Mouse (Mus musculus) forebrain, embryonic 13.5 days (tissue): ENCODE results near the gene Med29. TPM values are rescaled to one million over a fixed set of nuclear protein-coding genes. Genes with fewer than 3 reads are reported as not detected.

ENCODE experiments used
- ATAC-seq: fragments of 200-750 bp; cut with Nextera tagmentation; 2 replicates; pipeline ENCODE4 v1.8.0; 2017
- H3K27ac ChIP-seq: fragments of 300-500 bp; sonication (generic); 2 replicates; pipeline ENCODE4 v1.5.1; 2015; ENCODE audit warnings: inconsistent platforms, mild to moderate bottlenecking, moderate library complexity
- H3K27me3 ChIP-seq: fragments of 300-500 bp; sonication (generic); 2 replicates; pipeline ENCODE4 v1.6.1; 2015; ENCODE audit warnings: mild to moderate bottlenecking, inconsistent platforms
- H3K36me3 ChIP-seq: fragments of 300-500 bp; sonication (generic); 2 replicates; pipeline ENCODE4 v1.6.1; 2015; ENCODE audit warnings: mild to moderate bottlenecking, inconsistent platforms; ENCODE audit not compliant: poor library complexity, severe bottlenecking
- H3K4me1 ChIP-seq: fragments of 300-500 bp; sonication (generic); 2 replicates; pipeline ENCODE4 v1.6.1; 2015; ENCODE audit warnings: inconsistent platforms
- H3K4me2 ChIP-seq: fragments of 300-500 bp; sonication (generic); 2 replicates; pipeline ENCODE4 v1.6.1; 2015; ENCODE audit warnings: inconsistent platforms, mild to moderate bottlenecking, moderate library complexity
- H3K4me3 ChIP-seq: fragments of 300-500 bp; sonication (generic); 2 replicates; pipeline ENCODE4 v1.5.1; 2015; ENCODE audit warnings: mild to moderate bottlenecking, inconsistent platforms
- H3K9ac ChIP-seq: fragments of 300-500 bp; sonication (generic); 2 replicates; pipeline ENCODE4 v1.6.1; 2015; ENCODE audit warnings: mild to moderate bottlenecking, inconsistent platforms
- H3K9me3 ChIP-seq: fragments of 300-500 bp; sonication (generic); replicated peaks from 2 replicates; pipeline ENCODE4 v1.6.1; 2016; ENCODE audit warnings: inconsistent platforms
- WGBS: fragments of 180-500 bp; shearing (Covaris S2); methylation state at CpG from one replicate; pipeline ENCODE4 v1.1.7; 2015; 5-methylcytosine and 5-hydroxymethylcytosine counted together
- polyA plus RNA-seq: library from polyadenylated mRNA; unstranded; fragments of >200 nt; fragmentation: Nextera tagmentation; extraction: Ambion mirVana; gene quantifications from 2 replicates; pipeline ENCODE4 v1.2.1, GENCODE M21; 2015

Gene Med29
- 49.3 and 51.5 TPM in 2 replicates for polyA plus RNA-seq

DNA sequence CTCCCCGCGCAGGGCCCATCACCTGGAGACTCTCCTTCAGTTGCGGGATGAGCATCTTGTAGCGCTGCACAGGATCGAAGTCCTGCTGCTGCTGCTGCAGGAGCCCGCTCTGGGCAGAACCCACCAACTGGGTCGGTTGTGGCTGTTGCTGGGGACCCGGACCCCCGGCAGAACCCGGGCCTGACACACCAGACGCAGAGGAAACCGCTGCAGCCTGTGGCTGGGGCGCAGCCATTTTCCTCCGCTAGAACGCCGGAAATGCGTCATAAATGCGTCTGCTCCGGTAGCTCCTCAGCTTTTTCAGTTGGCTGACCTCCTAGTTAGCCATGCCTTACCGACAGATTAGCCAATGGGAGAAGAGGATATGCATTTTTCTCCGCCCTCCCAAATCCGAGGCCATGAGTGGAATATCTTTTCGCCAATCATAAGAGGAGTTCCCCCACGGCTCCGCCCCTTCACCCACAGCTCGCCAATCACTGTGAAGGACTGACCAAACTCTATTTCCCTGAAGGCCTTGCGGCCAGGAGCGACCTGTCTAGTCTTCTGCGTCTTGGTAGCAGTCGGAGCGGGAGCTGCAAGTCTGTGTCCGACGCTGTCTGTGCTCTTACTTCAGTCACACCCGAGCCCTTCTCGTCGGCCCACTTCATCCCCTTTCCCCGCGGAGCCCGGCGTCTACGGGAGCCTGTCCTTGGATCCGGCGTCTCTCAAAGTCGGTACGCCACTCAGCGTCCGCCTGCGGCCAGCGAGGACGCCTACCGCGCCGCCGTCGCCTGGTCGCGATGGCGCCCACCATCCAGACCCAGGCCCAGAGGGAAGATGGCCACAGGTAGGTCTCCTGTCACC, at the start of gene Med29, which contains the start of gene Paf1:
Med29 (minus strand) TSS at position 280 of the 843 bp plus-strand sequence.
Paf1 (plus strand) TSS at position 523 of the 843 bp plus-strand sequence.
- H3K36me3 ChIP-seq = peaks cover 63% of the 10 kb centered on the region

DNA sequence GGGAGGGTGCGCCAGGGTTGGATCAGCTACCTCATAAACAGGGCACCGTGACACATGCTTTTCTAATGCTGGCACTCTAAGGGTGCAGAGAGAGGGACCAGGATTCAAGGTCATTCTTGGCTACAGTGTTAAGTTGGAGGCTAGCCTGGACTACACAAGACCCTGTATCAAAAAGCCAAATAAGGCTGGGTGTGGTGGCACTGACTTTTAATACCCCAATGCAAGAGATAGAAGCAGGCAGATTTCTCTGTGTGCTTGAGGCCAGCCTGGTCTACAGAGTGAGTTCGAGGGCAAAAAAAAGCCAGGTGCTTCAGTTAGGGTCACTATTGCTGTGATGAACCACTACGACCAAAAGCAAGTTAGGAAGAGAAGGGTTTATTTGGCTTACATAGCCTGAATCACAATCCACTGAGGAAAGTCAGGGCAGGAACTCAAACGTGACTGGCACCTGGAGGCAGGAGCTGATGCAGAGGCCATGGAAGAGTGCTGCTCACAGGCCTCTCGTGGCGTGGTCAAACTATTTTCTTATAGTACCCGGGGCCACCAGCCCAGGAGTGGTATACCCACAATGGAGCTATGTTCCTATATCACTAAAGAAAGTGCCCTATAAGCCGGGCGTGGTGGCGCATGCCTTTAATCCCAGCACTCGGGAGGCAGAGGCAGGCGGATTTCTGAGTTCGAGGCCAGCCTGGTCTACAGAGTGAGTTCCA, 49.4 kb upstream of the Med29 start:
- Histone ChIP-seq H3K4me2 (no peak overlapping the region), H3K9me3 (no peaks in the 10 kb centered on the region), H3K36me3 (no peaks in the 10 kb centered on the region), H3K27me3 (peaks cover 7% of the 10 kb centered on the region; the same call in 1 of the 2 replicates), H3K27ac (no peak overlapping the region), H3K4me3 (no peak overlapping the region), H3K9ac (no peak overlapping the region), H3K4me1 (peaks cover 4% of the 10 kb centered on the region; the same call in 1 of the 2 replicates)
- 88% methylated on average over 14 of the region's 14 CpGs for WGBS
- ATAC-seq = no peak

More for the DNA sequence above, at the start of gene Med29, which contains the start of gene Paf1:
- ATAC-seq = peak; percentile 99
- Histone ChIP-seq H3K4me3 (peak within 1 kb of the TSS; percentile 91), H3K4me2 (peak within 1 kb of the TSS; percentile 92), H3K9me3 (no peaks in the 10 kb centered on the region), H3K9ac (peak within 1 kb of the TSS; percentile 90), H3K4me1 (peaks cover 22% of the 10 kb centered on the region), H3K27ac (peak within 1 kb of the TSS; percentile 75), H3K27me3 (no peaks in the 10 kb centered on the region)
- whole genome bisulfite sequencing = under 1% methylated on average over 56 of the region's 58 CpGs

GRCm38 (mm10) chr7:28440739-28441138, 48.2 kb upstream of the Med29 start:
- no peak overlapping the region for H3K4me2 ChIP-seq
- H3K4me3 ChIP-seq = no peak overlapping the region
- no peaks in the 10 kb centered on the region for H3K9me3 ChIP-seq
- H3K27me3 ChIP-seq = peaks cover 3% of the 10 kb centered on the region; the same call in 1 of the 2 replicates
- H3K9ac ChIP-seq = peak overlapping the region; percentile 3; the same call in 1 of the 2 replicates
- ATAC-seq = no peak
- no peak overlapping the region for H3K27ac ChIP-seq
- WGBS = 55% methylated on average over 2 of the region's 2 CpGs
- H3K4me1 ChIP-seq = no peaks in the 10 kb centered on the region
- no peaks in the 10 kb centered on the region for H3K36me3 ChIP-seq

GRCm38 (mm10) chr7:28438771-28439170, 46.3 kb upstream of the Med29 start:
- H3K27me3 ChIP-seq = no peaks in the 10 kb centered on the region
- no peak for ATAC-seq
- H3K27ac ChIP-seq = no peak overlapping the region
- H3K4me2 ChIP-seq = no peak overlapping the region
- 85% methylated on average over 2 of the region's 2 CpGs for WGBS
- no peaks in the 10 kb centered on the region for H3K36me3 ChIP-seq
- H3K4me3 ChIP-seq = no peak overlapping the region
- no peaks in the 10 kb centered on the region for H3K9me3 ChIP-seq
- H3K9ac ChIP-seq = no peak overlapping the region
- peaks cover 18% of the 10 kb centered on the region for H3K4me1 ChIP-seq

DNA sequence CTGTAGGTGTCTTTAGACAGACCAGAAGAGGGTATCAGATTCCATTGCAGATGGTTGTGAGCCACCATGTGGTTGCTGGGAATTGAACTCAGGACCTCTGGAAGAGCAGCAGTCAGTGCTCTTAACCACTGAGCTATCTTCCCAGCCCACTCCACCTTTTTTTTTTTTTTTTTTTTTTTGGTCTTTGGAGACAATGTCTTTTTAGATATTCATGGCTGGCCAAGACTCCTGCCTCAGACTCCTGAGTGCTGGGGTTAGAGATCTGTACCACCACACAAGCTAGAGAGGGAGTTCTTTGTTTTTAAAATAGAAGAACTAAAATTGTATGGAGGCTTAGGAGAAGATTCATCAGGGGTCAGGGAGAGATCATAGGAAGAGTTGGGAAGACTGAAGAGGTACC, 45.5 kb upstream of the Med29 start:
- H3K27ac ChIP-seq = no peak overlapping the region
- ATAC-seq = no peak
- no peaks in the 10 kb centered on the region for H3K27me3 ChIP-seq
- no peak overlapping the region for H3K4me3 ChIP-seq
- H3K36me3 ChIP-seq = no peaks in the 10 kb centered on the region; the same call in 1 of the 2 replicates
- no peak overlapping the region for H3K4me2 ChIP-seq
- H3K9me3 ChIP-seq = no peaks in the 10 kb centered on the region
- H3K9ac ChIP-seq = no peak overlapping the region
- H3K4me1 ChIP-seq = peaks cover 26% of the 10 kb centered on the region

DNA sequence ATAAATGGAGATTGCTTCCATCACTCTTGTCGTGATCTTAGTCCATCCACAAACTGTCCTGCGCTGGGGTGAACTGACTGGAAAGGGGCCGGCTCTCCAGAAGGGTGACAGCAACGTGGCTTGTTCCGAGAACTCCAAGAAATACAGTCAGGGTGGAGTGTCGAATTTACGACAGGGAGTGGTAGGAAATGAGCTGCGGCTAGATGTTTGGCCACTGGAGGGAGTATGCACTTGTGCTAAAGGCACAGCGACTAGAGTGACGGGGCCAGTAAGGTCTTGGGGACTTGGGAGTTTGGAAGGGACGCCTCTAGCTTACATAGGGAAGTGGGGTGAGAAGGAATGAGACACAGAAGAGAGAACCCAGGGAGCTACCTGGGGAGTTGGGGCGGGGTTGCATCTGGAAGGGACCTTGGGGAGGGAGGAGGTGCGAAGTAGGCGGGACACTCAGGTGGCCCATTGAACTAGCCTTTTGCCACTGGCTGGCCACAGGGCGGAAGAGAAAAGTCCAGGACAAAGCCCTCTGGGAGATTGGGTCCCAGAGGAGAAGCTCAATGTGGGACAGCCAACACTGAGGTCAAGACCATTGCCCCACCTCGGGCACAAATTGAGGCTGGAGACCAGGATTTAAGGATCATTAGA, 44.5 kb upstream of the Med29 start, which contains the start of gene Gmfg:
Gmfg (plus strand) TSS at position 516 of the 639 bp plus-strand sequence.
- Histone ChIP-seq H3K4me2 (peak within 1 kb of the TSS; percentile 67), H3K36me3 (no peaks in the 10 kb centered on the region; the same call in 1 of the 2 replicates), H3K27me3 (no peaks in the 10 kb centered on the region), H3K4me1 (peaks cover 35% of the 10 kb centered on the region), H3K4me3 (peak within 1 kb of the TSS; percentile 95), H3K9me3 (no peaks in the 10 kb centered on the region), H3K27ac (peak within 1 kb of the TSS; percentile 37; the same call in 1 of the 2 replicates), H3K9ac (peak within 1 kb of the TSS; percentile 65)
- WGBS = 2% methylated on average over 16 of the region's 16 CpGs
- ATAC-seq = no peak

DNA sequence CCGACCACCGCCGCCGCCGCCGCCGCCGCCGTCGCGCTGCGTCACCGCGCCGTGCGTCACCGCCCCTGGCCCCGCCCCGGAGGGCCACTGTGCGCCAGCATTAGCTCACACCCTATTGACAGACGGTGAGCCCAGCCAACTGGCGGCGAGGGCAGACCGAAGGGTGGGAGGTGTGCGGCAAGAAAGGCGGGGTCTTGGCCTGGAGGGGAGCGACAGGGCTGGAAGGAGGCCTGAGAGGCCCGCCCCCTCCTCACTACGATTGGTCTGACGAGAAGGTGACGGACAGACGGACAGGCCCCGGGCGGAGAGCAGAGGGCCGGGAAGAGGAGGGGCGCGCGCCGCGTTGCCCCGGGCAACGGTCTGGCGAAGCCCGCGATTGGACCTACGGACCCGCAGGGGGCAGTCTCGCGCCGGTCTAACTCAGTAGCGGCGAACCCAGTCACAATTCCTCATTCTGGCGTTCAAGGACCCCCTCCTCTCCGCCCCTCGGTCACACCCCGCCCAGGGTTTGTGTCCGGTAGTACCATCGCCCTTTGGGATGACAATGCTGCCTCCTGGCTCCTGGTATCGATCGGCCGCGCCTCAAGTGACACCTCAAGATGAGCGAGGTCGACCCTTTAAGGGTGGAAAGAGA, 43.9 kb upstream of the Med29 start:
- peaks cover 4% of the 10 kb centered on the region for H3K36me3 ChIP-seq
- H3K9ac ChIP-seq = peak overlapping the region; percentile 95
- peak; percentile 98 for ATAC-seq

GRCm38 (mm10) chr7:28435660-28436259, 43.3 kb upstream of the Med29 start:
- Histone ChIP-seq H3K4me3 (peak overlapping the region; percentile 95), H3K4me1 (peaks cover 40% of the 10 kb centered on the region), H3K4me2 (peak overlapping the region; percentile 81), H3K27me3 (no peaks in the 10 kb centered on the region), H3K36me3 (peaks cover 4% of the 10 kb centered on the region), H3K9me3 (no peaks in the 10 kb centered on the region), H3K27ac (peak overlapping the region; percentile 65), H3K9ac (peak overlapping the region; percentile 95)
- WGBS = 0% methylated on average over 17 of the region's 70 CpGs
- peak; percentile 36 for ATAC-seq

More for the DNA sequence above, 43.9 kb upstream of the Med29 start:
- WGBS = under 1% methylated on average over 49 of the region's 64 CpGs
- Histone ChIP-seq H3K4me1 (peaks cover 40% of the 10 kb centered on the region), H3K9me3 (no peaks in the 10 kb centered on the region), H3K4me2 (peak overlapping the region; percentile 81), H3K27me3 (no peaks in the 10 kb centered on the region), H3K4me3 (peak overlapping the region; percentile 95), H3K27ac (peak overlapping the region; percentile 37; the same call in 1 of the 2 replicates)

DNA sequence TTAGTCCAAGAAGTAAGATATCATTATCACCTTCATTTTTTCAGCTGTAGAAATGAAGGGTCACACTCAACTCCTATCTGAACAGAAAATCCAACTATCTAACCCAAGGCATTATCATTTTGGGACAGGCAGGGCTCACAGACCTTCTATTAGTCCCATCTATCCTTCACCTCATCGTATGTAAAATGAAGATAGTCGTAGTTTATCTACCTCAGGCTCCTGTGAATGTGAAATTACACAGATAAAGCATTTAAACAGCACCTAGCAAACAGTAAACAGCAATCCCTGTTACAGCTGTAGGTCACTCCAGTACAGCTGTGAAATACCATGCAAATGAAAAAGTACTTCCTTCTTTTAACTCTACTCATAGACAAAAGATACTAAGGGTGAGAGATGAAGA, 39.7 kb upstream of the Med29 start:
- no peak overlapping the region for H3K4me2 ChIP-seq
- no peaks in the 10 kb centered on the region for H3K27me3 ChIP-seq
- H3K27ac ChIP-seq = no peak overlapping the region
- peaks cover 40% of the 10 kb centered on the region for H3K4me1 ChIP-seq
- 96% methylated on average over 2 of the region's 2 CpGs for WGBS
- H3K36me3 ChIP-seq = peaks cover 8% of the 10 kb centered on the region
- no peak overlapping the region for H3K4me3 ChIP-seq
- H3K9me3 ChIP-seq = no peaks in the 10 kb centered on the region
- no peak for ATAC-seq
- 0 out of 2 replicates have a peak overlapping the region, but pooled peaks have one; percentile 30 for H3K9ac ChIP-seq

GRCm38 (mm10) chr7:28430512-28430911, 38.0 kb upstream of the Med29 start:
- no peak overlapping the region for H3K27ac ChIP-seq
- no peak overlapping the region for H3K4me3 ChIP-seq
- no peak overlapping the region for H3K4me2 ChIP-seq
- peaks cover 8% of the 10 kb centered on the region for H3K36me3 ChIP-seq
- H3K4me1 ChIP-seq = peaks cover 39% of the 10 kb centered on the region
- H3K9ac ChIP-seq = no peak overlapping the region
- WGBS = 90% methylated on average over 1 of the region's 1 CpGs
- H3K27me3 ChIP-seq = no peaks in the 10 kb centered on the region
- ATAC-seq = no peak
- no peaks in the 10 kb centered on the region for H3K9me3 ChIP-seq

DNA sequence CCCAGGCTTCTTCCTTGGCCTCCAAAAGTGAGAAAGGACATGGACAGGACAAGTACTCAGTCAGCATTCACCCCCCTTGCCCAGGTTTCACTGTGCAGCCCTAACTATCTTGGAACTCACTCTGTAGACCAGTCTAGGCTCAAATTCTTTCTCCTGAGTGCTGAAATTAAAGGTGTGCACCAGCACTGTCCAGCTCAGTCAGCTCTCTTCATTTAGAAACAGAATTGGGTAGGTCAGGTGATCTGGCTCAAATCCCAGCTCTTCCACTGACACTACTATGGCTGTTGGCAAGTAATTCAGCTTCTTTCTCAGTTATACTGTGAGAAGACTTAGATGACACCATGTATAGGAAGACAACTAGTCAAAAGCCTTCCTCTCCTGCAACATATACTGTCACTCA, 35.2 kb upstream of the Med29 start:
- Histone ChIP-seq H3K4me1 (peaks cover 11% of the 10 kb centered on the region), H3K36me3 (peaks cover 20% of the 10 kb centered on the region), H3K27ac (no peak overlapping the region), H3K4me3 (no peak overlapping the region), H3K9ac (no peak overlapping the region), H3K27me3 (no peaks in the 10 kb centered on the region), H3K4me2 (no peak overlapping the region), H3K9me3 (no peaks in the 10 kb centered on the region)
- ATAC-seq = no peak
